Mouse (Mus musculus) C2C12 (cell line): ENCODE results near the gene Ankrd9. TPM values are rescaled to one million over a fixed set of nuclear protein-coding genes. Genes with fewer than 3 reads are reported as not detected.
A peak's percentile ranks its signal among the peaks of the same experiment; 100 is the strongest.

Experiments used
- H3K27me3 ChIP-seq: one replicate; pipeline ENCODE4 v1.6.1; 2011; ENCODE audit not compliant: control insufficient read depth, insufficient read depth, insufficient read length
- H3K36me3 ChIP-seq: one replicate; pipeline ENCODE4 v1.6.1; 2011; ENCODE audit not compliant: control insufficient read depth, insufficient read depth
- H3K4me3 ChIP-seq: one replicate; pipeline ENCODE4 v1.5.1; 2011; ENCODE audit warnings: mild to moderate bottlenecking, control low read depth; ENCODE audit not compliant: poor library complexity, insufficient read depth, severe bottlenecking
- H3K79me2 ChIP-seq: one replicate; pipeline ENCODE4 v1.6.1; 2011; ENCODE audit not compliant: control insufficient read depth, insufficient read depth
- H3K79me3 ChIP-seq: one replicate; pipeline ENCODE4 v1.6.1; 2011; ENCODE audit warnings: low read depth, control low read depth
- H3ac ChIP-seq: one replicate; pipeline ENCODE3; 2011; ENCODE audit warnings: low read depth; ENCODE audit not compliant: control insufficient read depth, insufficient read length
- CEBPB ChIP-seq: IDR thresholded peaks from one replicate; pipeline ENCODE4 v1.6.1; 2011; ENCODE audit warnings: low read depth, mild to moderate bottlenecking, control low read depth, moderate library complexity
- CTCF ChIP-seq: IDR thresholded peaks from one replicate; pipeline ENCODE4 v1.5.1; 2011; ENCODE audit not compliant: control insufficient read depth, insufficient read depth, insufficient read length
- FOSL1 ChIP-seq: IDR thresholded peaks from one replicate; pipeline ENCODE4 v1.8.0; 2011; ENCODE audit warnings: mild to moderate bottlenecking, low read length; ENCODE audit not compliant: poor library complexity, insufficient read depth, severe bottlenecking
- MAX ChIP-seq: IDR thresholded peaks from one replicate; pipeline ENCODE4 v1.6.1; 2011; ENCODE audit warnings: mild to moderate bottlenecking, control low read depth
- MYOD1 ChIP-seq: IDR thresholded peaks from one replicate; pipeline ENCODE4 v1.6.1; 2011; ENCODE audit warnings: low read depth; ENCODE audit not compliant: control insufficient read depth, insufficient read length
- MYOG ChIP-seq: IDR thresholded peaks from one replicate; pipeline ENCODE4 v1.6.1; 2011; ENCODE audit not compliant: control insufficient read depth, insufficient read length; ENCODE audit errors: extremely low read depth
- USF1 ChIP-seq: IDR thresholded peaks from one replicate; pipeline ENCODE4 v1.6.1; 2011; ENCODE audit warnings: low read depth, mild to moderate bottlenecking, control low read depth, moderate library complexity
- polyA plus RNA-seq: library from polyadenylated mRNA; unstranded; fragments of >200 nt; fragmentation: generic; extraction: Trizol; gene quantifications from one replicate; pipeline ENCODE4 v1.2.1, GENCODE M21; 2012; ENCODE audit warnings: missing spikeins

Gene Ankrd9
- polyA plus RNA-seq, 1 experiment: 11.7 TPM

GRCm38 (mm10) chr12:110939385-110939784, 39.5 kb downstream of the Ankrd9 start:
- H3K79me2 ChIP-seq: no peaks in the 10 kb centered on the region
- H3K4me3 ChIP-seq: no peak overlapping the region
- TF ChIP-seq CTCF: no peak
- no peak for TF ChIP-seq MAX
- no peak for TF ChIP-seq MYOD1
- no peak for TF ChIP-seq FOSL1
- TF ChIP-seq MYOG: no peak
- TF ChIP-seq USF1: no peak
- TF ChIP-seq CEBPB: no peak
- no peaks in the 10 kb centered on the region for H3K79me3 ChIP-seq
- H3ac ChIP-seq: no peak overlapping the region
- H3K36me3 ChIP-seq: peaks cover 19% of the 10 kb centered on the region
- no peaks in the 10 kb centered on the region for H3K27me3 ChIP-seq

- Histone ChIP-seq H3K27me3 (no peaks in the 10 kb centered on the region), H3ac (no peak overlapping the region), H3K4me3 (no peak overlapping the region), H3K36me3 (peaks cover 24% of the 10 kb centered on the region), H3K79me3 (no peaks in the 10 kb centered on the region), H3K79me2 (no peaks in the 10 kb centered on the region)
- TF ChIP-seq CTCF: no peak
- TF ChIP-seq FOSL1: no peak
- TF ChIP-seq MYOD1: no peak
- no peak for TF ChIP-seq MYOG
- no peak for TF ChIP-seq MAX
- TF ChIP-seq USF1: no peak
- TF ChIP-seq CEBPB: no peak
Observed at GRCm38 (mm10) chr12:110937496-110937895, 41.3 kb downstream of the Ankrd9 start.

GRCm38 (mm10) chr12:110935983-110936620, 42.7 kb downstream of the Ankrd9 start:
- peaks cover 22% of the 10 kb centered on the region for H3K36me3 ChIP-seq
- no peaks in the 10 kb centered on the region for H3K79me2 ChIP-seq
- TF ChIP-seq CTCF (peak; percentile 93), MAX (peak; percentile 26), MYOD1 (no peak), FOSL1 (no peak), CEBPB (no peak), MYOG (no peak), USF1 (no peak)
- H3ac ChIP-seq: no peak overlapping the region
- no peak overlapping the region for H3K4me3 ChIP-seq
- no peaks in the 10 kb centered on the region for H3K27me3 ChIP-seq
- H3K79me3 ChIP-seq: no peaks in the 10 kb centered on the region

GRCm38 (mm10) chr12:110932820-110933219, 46.0 kb downstream of the Ankrd9 start:
- Histone ChIP-seq H3K4me3 (no peak overlapping the region), H3K79me2 (no peaks in the 10 kb centered on the region), H3K36me3 (peaks cover 31% of the 10 kb centered on the region), H3K79me3 (no peaks in the 10 kb centered on the region), H3K27me3 (no peaks in the 10 kb centered on the region), H3ac (no peak overlapping the region)
- TF ChIP-seq MYOD1: no peak
- no peak for TF ChIP-seq MAX
- no peak for TF ChIP-seq FOSL1
- no peak for TF ChIP-seq CTCF
- no peak for TF ChIP-seq CEBPB
- no peak for TF ChIP-seq MYOG
- TF ChIP-seq USF1: no peak

Other genes starting within 250 kb of the Ankrd9 start
- 12.6 TPM for gene Wdr20, start 241.1 kb downstream of the Ankrd9 start, polyA plus RNA-seq
- gene Mok, start 138.1 kb downstream of the Ankrd9 start, polyA plus RNA-seq: 2.0 TPM
- gene Zfp839, start 128.8 kb downstream of the Ankrd9 start, polyA plus RNA-seq: 1.2 TPM
- 71.9 TPM for gene Cinp, start 89.9 kb downstream of the Ankrd9 start, polyA plus RNA-seq
- gene Tecpr2, start 89.8 kb downstream of the Ankrd9 start, polyA plus RNA-seq: 3.4 TPM
- gene Rcor1, start 60.3 kb upstream of the Ankrd9 start, polyA plus RNA-seq: 7.7 TPM
- gene Traf3, start 187.3 kb upstream of the Ankrd9 start, polyA plus RNA-seq: 9.9 TPM
- gene 4930595D18Rik, start 205.5 kb upstream of the Ankrd9 start, polyA plus RNA-seq: not detected